Mouse (Mus musculus): ENCODE data around the gene Themis2.
A peak's percentile ranks its signal among the peaks of the same experiment; 100 is the strongest.

Themis2 gene

DNA sequence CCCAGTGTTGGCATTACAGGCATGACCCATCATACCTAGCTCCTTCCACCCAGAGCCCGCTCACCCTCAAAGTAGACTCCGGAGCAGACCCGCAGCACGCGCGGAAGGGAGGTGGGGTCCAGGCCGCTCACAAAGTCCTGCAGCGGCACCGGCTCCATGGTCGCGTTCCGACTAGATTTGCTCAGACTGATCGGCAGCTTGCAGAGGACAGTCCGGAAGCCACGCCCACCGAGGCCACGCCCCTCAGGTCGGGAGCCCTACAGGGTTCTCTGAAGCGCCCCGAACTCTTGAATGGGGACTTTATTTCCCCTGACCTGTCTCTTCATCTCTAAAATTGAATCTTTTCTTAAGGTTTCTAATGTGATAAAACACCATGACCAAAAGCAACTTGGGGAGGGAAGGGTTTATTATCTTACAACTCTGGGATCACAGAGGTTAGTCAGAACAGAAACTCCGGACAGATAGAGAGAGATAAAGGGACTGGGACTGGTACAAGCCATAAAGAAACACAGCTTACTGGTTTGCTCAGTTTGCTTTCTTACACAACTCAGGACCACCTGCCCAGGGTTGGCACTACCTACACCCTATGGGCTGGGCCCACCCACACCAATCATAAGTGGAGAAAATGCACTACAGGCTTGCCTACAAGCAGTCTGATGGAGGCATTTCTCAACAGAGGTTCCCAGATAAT, at the start of gene Themis2:
TSS of gene Themis2 (minus strand) at position 192 of the 691 bp plus-strand sequence.
- peak; percentile 24 to 64 for DNase-seq (ENCODE audit: low read depth in 2 of 2, low spot score in 2 of 2)

DNA sequence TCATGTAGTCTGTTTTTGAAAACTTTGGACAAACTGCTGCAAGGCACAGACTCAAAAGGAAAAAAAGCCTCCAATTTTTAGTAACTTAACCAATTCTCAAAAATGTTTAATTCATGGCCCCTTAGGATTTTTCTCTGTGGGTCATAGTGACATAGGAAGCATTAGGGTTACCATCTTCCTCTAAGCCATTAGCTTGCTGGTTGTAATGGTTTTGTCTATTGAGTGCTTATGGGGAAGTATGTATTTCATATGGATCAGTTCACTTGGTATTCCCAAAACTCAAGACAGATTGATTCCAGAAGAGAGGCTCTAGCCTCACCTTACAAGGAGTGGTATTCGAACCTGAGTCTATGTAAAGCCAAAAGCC, 47.5 kb upstream of the Themis2 start:
- no peak for DNase-seq (ENCODE audit: low read depth in 2 of 2, low spot score in 2 of 2)

DNA sequence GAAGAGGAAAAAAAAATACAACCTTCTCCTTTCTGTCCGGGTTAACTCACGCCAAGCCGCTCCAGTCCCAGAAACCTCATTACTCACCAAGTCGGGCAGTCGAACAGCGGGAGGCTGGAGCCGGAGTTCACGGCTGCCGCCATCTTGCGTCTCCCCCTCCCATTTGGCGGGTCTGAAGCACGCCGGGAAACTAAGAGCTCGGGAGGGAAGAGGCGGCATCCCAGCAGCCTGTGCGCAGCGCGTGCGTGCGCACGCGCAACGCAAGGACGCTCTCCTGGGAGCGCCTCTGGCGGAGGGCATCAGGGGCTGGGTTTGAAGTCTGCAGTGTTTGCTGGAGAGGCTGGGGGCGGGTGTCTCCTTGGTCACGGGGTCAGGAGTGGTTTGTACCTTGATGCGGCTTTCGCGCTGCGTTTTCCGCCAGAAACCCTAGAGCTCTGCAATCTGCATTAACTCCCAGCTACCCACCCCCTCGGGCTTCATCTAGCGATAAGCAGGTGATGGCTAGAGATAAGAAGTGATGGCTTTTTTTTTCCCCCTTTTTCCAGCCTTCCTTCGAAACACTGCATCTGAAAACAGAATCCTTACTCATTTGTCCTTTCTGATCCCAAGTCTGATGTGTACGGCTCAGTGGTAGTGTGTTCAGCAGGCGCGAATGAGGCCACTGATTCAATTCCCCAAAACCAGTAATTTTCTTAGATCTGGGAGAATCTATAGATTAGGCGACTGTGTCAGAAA, 47.0 kb upstream of the Themis2 start, which contains the start of gene Ppp1r8:
TSS of gene Ppp1r8 (minus strand) at position 200 of the 735 bp plus-strand sequence.
- peak; percentile 81 to 84 for DNase-seq (ENCODE audit: low read depth in 2 of 2, low spot score in 2 of 2)

DNA sequence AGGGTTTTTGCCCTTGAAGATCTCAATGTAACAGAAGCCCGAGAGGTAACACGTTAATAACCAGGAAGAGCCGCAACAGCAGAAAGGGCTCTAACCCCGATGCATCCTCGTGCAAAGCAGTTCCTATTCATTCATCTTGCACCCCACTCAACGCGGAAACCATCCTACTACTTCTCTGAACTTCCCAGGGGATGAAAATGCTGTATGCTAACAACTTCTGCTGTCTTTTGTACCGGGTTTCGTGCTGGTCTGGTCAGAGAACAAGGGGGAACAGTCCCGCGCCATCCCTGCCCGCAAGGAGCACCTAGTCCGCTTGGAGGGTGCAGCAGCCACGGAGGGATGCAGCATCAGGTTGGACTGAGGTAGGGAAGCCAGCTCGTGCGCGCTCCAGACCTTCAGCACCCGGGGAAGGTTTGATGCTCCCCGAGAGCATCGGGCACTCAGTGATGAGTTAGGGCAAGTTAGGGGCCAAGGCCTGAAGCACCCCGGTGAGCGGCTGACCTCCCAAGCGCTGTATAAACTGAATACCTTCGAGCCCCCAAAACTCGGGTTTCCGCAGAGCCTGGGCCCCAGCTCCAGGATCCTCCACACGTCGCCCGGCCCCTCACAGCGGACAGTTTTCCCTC, 46.2 kb upstream of the Themis2 start:
- peak; percentile 3 to 10 for DNase-seq (ENCODE audit: low read depth in 2 of 2, low spot score in 2 of 2)

DNA sequence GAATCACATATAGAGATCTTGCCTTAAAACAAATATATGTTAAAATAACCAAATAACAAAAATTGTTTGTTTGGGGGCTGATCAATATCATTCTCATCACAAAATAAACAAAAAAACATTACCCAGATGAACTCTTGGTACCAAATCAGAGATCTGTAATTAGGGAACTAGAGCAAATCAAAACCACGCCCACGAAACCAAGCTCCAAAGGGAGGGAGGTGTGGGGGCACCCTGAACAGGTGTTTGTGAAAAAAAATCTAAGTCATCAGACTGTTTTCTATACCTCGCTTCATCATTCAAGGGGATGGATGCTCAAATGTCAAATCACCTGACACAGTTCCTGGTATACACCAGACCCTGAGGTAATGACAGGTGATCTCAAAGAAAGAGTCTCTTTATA, 45.3 kb upstream of the Themis2 start:
- no peak for DNase-seq (ENCODE audit: low read depth in 2 of 2, low spot score in 2 of 2)

DNA sequence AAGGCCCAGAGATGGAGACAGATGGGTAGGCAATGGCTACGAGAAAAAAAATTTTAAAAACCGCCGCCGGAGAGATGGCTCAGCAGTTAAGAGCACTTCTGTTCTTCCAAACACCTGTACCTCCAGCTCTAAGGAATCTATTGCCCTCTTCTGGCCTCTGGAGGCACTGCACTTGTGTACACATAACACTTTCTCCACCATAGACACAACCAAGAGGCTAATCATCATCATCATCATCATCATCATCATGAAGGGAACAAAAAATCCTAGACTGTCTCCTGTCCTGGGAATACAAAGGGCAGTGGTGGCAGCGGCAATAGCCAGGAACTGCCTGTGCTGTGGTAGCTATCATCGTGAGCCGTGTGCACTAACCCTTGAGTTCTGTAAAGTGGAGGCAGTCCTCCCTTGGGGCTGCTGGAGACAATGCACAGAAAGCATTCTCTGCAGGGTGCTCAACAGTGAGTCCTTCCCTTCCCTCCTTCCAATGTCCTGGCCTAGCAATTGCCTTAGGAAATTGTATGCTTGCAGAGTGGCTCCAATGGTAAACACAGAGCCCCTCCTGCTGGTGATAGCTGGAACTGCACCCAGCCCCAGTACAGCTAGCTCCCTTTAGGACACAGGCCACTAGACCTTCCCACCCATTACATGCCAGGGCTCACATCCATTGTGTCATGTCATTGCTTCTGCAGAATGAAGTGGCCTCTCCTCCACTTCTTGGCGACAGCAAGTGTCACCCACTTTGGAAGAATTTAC, 27.6 kb upstream of the Themis2 start:
- peak; percentile 54 to 65 for DNase-seq (ENCODE audit: low read depth in 2 of 2, low spot score in 2 of 2)

DNA sequence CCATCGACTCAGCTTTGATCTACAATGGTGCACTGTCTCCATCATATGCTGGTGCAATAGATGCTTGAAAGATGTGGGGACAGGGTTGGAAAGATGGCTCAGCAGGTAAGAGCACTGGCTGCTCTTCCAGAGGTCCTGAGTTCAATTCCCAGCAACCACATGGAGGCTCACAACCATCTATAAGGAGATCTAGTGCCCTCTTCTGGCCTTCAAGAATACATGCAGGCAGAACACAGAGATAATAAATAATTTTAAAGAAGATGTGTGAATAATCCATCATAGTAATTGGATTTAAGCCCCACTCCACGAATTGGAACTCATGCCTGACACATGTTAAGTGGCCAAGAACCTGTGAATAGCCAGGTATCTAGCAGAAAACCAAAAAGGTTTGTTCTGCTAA, 22.3 kb upstream of the Themis2 start:
- no peak for DNase-seq (ENCODE audit: low read depth in 2 of 2, low spot score in 2 of 2)

DNA sequence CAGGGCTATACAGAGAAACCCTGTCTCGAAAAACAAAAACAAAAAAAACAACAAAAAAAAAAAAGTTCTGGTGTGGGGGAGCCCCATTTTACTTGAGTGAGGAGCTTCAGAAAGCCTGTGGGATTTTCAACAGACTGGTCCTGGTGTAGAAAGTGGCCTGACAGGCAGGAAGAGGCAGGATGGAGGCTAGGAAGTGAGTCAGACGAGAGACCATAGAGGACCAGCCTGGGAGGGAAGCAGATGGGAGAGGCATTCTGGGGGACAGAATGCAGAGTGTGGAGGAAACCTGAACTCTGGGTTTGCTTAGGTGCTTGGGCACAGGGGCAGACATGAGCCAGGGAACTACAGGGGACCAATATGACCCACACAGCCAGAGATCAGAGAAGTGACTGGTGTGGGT, 20.7 kb upstream of the Themis2 start:
- DNase-seq (ENCODE audit: low read depth in 2 of 2, low spot score in 2 of 2) = no peak

DNA sequence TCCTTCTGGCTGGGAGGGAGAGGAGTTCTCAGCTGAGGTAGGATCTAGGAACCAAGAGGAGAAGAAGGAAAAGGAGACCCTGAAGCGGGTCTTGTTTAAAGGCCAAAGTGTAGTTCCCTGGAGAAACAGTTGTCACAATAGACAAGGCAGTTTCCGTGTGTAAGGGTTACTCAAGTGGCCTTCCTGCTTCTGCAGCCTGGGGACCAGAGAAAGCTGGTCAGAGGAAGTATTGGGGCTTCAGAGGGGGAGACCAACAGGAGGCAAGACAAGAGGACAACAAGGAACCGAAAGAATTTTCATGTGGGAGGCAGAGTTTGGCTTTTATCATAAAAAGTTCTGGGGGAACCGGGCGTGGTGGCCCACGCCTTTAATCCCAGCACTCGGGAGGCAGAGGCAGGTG, 20.2 kb upstream of the Themis2 start:
- DNase-seq (ENCODE audit: low read depth in 2 of 2, low spot score in 2 of 2) = no peak

DNA sequence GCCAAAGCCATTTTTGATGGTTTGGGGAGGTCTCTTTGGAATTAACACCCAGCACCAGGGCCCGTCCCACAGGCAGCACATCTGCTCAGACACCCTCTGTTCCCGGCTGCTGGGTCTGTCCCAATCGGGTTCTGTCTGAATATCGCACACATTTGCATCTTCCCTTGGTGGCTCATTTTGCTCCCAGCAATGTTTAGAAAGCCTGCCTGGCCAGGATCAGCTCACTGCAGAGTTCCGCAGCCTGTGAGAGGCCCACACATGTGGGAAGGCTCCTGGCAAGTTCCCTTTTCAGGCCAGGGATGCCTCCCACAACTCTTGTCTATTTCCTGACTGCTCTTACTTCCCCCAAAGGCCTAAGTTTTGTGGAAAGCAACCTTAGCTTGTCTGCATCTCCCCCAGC, 13.4 kb upstream of the Themis2 start:
- no peak for DNase-seq (ENCODE audit: low read depth in 2 of 2, low spot score in 2 of 2)

DNA sequence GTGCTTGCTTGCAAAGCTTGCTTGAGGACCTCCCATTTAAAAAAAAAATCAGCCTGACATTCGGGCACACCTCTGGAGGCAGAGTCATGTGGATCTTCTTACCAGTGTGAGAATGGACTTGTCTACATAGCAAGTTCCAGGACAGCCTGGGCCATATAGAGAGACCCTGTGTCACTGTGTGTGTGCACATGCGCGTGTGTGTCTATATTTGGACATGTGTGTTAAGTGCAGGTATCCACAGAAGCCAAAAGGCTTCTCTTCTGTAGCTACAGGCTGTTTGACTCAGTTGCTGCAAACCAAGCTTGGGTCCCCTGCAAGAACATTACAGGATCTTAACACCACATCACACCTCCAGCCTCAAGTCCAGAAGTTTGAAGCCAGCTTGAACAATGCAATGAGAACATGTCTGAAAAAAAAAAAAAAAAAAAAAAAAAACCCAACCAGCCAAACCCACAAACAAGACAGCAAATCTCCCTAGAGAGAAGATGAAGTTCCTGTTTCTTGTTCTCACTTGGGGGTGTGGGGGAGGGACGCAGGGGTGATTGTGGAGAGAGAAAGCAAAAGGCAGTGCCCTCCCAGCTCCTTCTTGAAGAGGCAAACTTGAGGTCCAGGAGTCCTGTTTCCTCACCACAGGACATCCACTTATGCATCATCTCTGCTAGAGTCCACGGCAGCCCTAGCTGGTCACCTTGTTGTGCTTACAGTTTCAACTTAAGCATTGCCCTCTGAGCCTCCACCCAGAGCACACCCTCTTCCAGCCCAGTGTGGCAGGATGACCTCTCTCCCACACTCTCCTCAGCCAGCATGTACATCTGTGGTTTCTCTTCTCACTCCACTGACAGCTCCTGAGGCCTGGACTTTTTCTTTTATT, 11.8 kb upstream of the Themis2 start:
- no peak for DNase-seq (ENCODE audit: low read depth in 2 of 2, low spot score in 2 of 2)

DNA sequence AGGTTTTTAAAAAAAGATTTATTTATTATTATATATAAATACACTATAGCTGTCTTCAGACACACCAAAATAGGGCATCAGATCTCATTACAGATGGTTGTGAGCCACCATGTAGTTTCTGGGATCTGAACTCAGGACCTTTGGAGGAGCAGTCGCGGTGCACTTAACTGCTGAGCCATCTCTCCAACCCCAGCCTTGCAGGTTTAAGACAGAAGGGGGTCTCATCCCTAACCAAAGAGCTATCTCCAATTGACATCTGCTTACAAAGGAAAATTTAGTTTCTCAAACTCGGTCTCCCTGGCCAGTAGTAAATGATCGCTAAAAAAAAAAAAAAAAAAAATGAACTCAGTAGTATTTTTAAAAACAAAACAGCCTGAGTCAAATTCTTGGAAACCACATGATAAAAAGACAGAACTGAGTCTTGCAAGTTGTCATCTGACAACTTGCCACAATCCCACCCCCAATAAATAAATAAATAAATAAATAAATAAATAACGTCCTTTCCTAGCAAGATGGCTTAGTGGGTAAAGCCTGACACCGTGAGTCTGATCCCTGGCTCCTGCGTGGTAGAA, 10.5 kb upstream of the Themis2 start:
- DNase-seq (ENCODE audit: low read depth in 2 of 2, low spot score in 2 of 2) = no peak

DNA sequence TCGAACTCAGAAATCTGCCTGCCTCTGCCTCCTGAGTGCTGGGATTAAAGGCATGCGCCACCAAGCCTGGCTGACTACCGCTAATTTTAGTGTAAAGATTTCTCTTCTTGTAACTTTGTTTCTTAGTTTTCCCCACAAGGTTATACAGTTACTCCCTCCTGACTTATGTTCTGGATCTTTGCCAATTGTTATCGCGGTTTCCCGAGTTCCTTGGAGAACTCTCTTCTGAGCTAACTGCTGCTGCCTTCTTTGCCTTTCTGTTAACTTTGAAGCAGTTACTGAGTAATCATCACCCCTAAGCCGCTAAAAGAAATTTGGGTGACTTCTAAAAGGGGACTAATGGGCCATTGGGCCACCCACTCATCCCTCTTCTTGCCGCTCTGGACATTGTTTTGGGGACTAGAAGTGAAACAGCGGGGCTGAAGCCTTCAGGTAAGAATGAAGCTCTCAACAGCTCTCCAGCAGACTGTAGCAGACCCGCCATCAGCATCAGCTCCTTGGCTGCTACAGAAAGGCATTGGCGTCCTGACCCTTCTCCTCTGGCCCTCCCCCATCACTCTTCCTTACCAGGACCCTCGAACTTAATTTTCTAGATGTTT, 9.5 kb upstream of the Themis2 start:
- no peak for DNase-seq (ENCODE audit: low read depth in 2 of 2, low spot score in 2 of 2)

DNA sequence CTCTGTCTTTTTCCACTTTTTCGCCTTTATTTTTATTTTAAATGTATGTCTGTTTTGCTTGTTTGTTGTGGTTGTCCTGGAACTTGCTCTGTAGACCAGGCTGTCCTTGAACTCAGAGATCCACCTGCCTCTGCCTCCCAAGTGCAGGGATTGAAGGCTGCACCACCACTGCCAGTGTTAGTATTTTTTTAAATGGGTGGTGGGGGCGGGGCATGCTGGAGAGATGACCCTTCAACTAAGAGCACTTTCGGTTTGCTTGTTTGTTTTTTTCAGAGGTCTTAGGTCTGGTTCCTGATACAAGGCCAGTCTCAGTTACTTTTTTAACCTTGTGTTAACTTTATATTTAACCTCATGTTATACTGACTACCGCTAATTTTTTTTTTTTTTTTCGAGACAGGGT, 9.0 kb upstream of the Themis2 start:
- DNase-seq (ENCODE audit: low read depth in 2 of 2, low spot score in 2 of 2) = no peak

DNA sequence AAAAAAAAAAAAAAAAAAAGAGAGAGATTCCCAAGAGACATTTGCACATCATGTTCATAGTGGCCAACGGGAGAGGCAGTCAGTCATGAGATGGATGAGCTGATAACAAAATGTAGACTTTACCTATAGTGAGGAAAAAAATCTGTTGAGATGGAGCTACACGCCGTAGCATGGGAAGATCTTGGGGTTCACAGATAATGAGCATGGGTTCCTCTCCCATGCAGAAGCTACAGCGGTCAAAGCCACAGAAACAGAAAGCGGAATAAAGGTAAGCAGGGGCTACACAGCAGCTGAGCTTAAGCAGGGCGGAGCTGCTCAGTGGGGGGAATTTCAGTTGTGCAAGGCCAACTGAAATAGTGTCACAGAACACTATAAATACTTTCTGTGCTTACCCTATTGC, 8.1 kb upstream of the Themis2 start:
- DNase-seq (ENCODE audit: low read depth in 2 of 2, low spot score in 2 of 2) = no peak

DNA sequence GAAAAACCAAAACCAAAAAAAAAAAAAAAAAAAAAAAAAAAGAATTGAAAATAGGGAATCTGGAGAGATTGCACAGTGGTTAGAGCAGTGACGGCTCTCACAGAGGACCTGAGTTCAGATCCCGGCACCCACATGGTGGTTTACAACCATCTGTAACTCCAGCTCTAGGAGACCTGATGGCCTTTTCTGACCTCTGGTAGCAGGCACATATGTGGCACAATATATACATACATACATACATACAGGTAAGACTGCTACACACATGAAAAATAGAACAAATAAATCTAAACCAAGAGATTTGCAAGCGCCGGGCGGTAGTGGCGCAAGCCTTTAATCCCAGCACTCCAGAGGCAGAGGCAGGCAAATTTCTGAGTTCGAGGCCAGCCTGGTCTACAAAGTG, 7.7 kb upstream of the Themis2 start:
- DNase-seq (ENCODE audit: low read depth in 2 of 2, low spot score in 2 of 2) = no peak

DNA sequence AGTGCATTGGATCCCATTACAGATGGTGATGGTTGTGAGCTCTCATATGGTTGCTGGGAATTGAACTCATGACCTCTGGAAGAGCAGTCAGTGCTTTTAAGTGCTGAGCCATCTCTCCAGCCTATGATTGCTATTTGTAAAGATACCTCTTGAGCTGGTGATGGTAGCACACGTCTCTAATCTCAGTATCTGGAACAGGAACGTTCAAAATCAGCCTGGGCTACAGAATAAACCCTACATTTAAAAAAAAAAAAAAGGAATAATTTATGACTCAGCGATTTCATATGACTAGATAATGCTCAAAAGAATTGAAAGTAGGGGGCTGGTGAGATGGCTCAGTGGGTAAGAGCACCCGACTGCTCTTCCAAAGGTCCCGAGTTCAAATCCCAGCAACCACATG, 7.0 kb upstream of the Themis2 start:
- DNase-seq (ENCODE audit: low read depth in 2 of 2, low spot score in 2 of 2) = no peak

DNA sequence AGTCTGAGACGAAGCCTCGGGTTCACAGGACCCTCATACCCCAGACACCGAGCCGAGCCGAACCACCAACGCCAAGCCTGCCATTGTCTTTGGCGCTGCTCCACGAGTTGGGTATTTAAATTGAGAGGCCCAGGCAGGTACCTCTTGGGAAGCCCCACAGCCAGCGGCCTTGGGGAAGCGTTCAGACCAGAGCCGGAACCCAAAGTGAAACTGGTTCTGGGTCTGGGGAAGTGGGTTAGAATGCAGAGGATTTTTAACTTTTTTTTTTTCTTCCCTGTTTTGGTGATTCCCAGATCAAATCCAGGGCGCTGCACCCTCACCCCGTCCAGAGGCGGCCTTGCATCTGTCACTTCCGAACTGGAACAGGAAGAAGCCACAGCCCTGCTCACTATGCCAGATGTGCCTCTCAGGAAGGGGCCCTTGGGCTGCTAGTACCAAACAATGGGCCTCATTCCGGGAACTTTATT, 6.0 kb upstream of the Themis2 start:
- peak; percentile 9 to 17 for DNase-seq (ENCODE audit: low read depth in 2 of 2, low spot score in 2 of 2)

DNA sequence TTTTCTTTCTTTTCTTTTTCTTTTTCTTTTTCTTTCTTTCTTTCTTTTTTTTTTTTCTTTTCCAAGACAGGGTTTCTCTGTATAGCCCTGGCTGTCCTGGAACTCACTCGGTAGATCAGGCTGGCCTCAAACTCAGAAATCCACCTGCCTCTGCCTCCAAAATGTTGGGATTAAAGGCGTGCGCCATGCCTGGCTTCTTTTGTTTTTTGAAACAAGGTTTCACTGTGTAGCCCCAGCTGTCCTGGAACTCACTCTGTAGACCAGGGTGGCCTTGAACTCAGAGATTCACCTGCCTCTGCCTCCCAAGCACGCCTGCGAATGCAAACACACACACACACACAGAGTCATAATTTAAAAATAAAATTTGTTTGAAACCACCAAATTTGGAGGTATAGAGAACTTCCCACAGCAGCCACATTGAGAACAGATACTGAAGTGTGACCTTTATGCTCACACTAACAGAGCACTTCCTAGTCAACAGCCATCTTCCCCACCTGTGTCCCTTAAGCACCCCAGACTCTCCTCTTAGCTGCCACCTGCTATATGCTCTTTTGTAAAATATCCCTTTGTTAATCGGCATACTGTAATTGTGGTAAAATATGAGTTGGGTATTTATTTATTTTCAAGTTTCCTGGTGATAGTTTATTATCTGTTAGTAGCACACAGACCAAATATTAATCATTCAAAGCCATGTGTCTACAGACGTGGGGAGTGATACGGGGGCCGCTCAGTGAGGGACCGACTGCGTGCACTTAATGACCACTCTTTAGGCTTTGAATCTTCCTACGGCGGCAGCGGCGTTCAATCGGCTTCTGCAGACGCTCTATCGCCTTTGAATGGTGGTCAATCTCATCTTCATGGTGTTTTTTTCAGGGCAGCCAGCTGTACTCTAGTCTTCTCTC, 5.2 kb upstream of the Themis2 start:
- DNase-seq (ENCODE audit: low read depth in 2 of 2, low spot score in 2 of 2) = no peak

Measured in CD8-positive naive resting alpha-beta T cell, adult 2 months (primary cell).